Mouse (Mus musculus) liver, embryonic 14.5 days (tissue): ENCODE measurements around the gene Fcgr1. TPM values are rescaled to one million over a fixed set of nuclear protein-coding genes. Genes with fewer than 3 reads are reported as not detected.
A peak's percentile ranks its signal among the peaks of the same experiment; 100 is the strongest.

Experiments used
- ATAC-seq: fragments of 200-750 bp; cut with Nextera tagmentation; 2 replicates; pipeline ENCODE4 v1.8.0; 2017; ENCODE audit warnings: moderate number of reproducible peaks, mild to moderate bottlenecking, moderate library complexity; ENCODE audit not compliant: insufficient read depth
- DNase-seq, 3 experiments: peaks; one replicate each; pipeline ENCODE4 v3.0.0-alpha.2; 2012 to 2013; ENCODE audit warnings: low read depth in 3 of 3, low spot score in 3 of 3
- H3K27ac ChIP-seq: fragments of 300-500 bp; sonication (generic); 2 replicates; pipeline ENCODE4 v1.5.1; 2014; ENCODE audit warnings: moderate library complexity, mild to moderate bottlenecking, control low read depth, inconsistent platforms
- H3K27me3 ChIP-seq: fragments of 300-500 bp; sonication (generic); 2 replicates; pipeline ENCODE4 v1.6.1; 2014; ENCODE audit warnings: mild to moderate bottlenecking, low read length, moderate library complexity; ENCODE audit not compliant: control insufficient read depth, insufficient read depth
- H3K36me3 ChIP-seq: fragments of 300-500 bp; sonication (generic); replicated peaks from 2 replicates; pipeline ENCODE4 v1.6.1; 2014; ENCODE audit warnings: low read depth; ENCODE audit not compliant: control insufficient read depth, insufficient read depth
- H3K4me1 ChIP-seq, 2 experiments: fragments of 200-500 bp in 1 of 2; fragments of 300-500 bp in 1 of 2; sonication (generic) in 1 of 2; replicated peaks; 2 replicates each; pipeline ENCODE4 v1.6.1; 2012 to 2014; ENCODE audit warnings: antibody characterized with exemption in 1 of 2, inconsistent platforms in 1 of 2, low read length in 1 of 2; ENCODE audit not compliant: control insufficient read depth in 2 of 2, insufficient read depth in 2 of 2
- H3K4me2 ChIP-seq: fragments of 300-500 bp; sonication (generic); 2 replicates; pipeline ENCODE4 v1.6.1; 2014; ENCODE audit warnings: low read depth, mild to moderate bottlenecking, control low read depth, moderate library complexity
- H3K4me3 ChIP-seq, 2 experiments: fragments of 200-500 bp in 1 of 2; fragments of 300-500 bp in 1 of 2; sonication (generic) in 1 of 2; 2 replicates each; pipeline ENCODE4 v1.5.1; 2012 to 2014; ENCODE audit warnings: low read depth in 2 of 2, low read length in 2 of 2, mild to moderate bottlenecking in 2 of 2, control low read depth in 1 of 2, inconsistent platforms in 1 of 2, moderate library complexity in 1 of 2; ENCODE audit not compliant: insufficient read depth in 1 of 2
- H3K9ac ChIP-seq: fragments of 300-500 bp; sonication (generic); replicated peaks from 2 replicates; pipeline ENCODE4 v1.6.1; 2014; ENCODE audit warnings: mild to moderate bottlenecking, control low read depth, moderate library complexity
- H3K9me3 ChIP-seq: fragments of 300-500 bp; sonication (generic); 2 replicates; pipeline ENCODE4 v1.6.1; 2016; ENCODE audit warnings: low read length, mixed read lengths; ENCODE audit not compliant: control insufficient read depth
- CTCF ChIP-seq: IDR thresholded peaks from 2 replicates; pipeline ENCODE4 v1.5.1; 2016; ENCODE audit warnings: antibody characterized with exemption, low read depth, control low read depth
- EP300 ChIP-seq: IDR thresholded peaks from 2 replicates; pipeline ENCODE4 v1.6.1; 2016; ENCODE audit warnings: antibody characterized with exemption, low read depth
- WGBS: fragments of 180-500 bp; shearing (Covaris S2); extraction: QIAGEN DNeasy Blood & Tissue Kit; methylation state at CpG from one replicate; pipeline ENCODE4 v1.1.7; 2014; ENCODE audit not compliant: insufficient replicate concordance; 5-methylcytosine and 5-hydroxymethylcytosine counted together
- polyA plus RNA-seq, 2 experiments: library from polyadenylated mRNA; depleted of rRNA in 1 of 2; stranded (reverse) in 1 of 2; unstranded in 1 of 2; fragments of >200 nt; fragmentation: Nextera tagmentation in 1 of 2; extraction: Ambion mirVana in 1 of 2; gene quantifications; 2 replicates each; pipeline versions ENCODE4 v1.2.1 to v1.2.3; 2012 to 2014

The Fcgr1 gene
- polyA plus RNA-seq, 2 experiments, result 2.8 to 5.6 TPM

DNA sequence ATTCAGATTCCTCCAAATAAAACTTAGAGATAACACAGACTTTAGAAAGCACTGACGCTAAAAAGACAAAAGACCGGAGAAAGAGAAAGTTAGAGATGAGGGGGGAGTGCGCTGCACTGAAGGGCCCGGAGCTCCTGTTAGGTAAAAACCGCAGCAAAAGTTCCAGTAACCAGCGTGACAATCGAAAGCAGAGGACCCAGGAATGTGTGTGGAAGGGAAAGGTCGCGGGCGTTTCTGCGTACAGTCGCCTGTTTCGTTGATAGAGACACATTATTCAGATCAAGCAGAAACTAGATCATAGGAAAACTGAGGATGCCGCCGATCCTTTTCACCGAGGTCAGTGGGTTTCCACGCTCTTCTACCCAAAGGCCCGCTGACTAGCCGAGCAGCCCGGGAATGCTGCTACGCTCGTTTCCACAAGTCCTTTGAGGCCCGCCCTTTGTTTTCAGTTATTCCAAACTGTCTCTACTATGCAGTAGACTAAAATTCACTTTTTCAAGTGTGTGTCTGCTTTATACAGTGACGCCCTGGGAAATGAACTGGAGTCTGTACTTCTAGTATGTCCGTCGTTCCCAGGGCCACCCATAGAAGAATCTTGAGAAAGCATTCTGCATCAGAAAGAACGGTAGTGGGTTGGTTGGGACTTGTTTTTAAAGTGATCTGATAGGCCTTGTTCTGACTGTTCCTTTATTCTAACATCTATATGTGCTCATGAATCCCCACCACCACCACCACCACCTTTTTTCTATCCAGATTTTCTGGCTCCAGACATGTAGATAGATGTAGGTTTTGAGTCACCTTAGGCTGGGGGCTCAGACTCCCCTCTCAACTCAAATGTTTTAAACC lies 30.0 kb downstream of the Fcgr1 start:
- Histone ChIP-seq H3K9ac (peak overlapping the region; percentile 100), H3K27me3 (no peaks in the 10 kb centered on the region), H3K4me3 (peak overlapping the region; percentile 54 to 63), H3K36me3 (no peaks in the 10 kb centered on the region), H3K9me3 (no peaks in the 10 kb centered on the region), H3K4me1 (peaks cover 37 to 44% of the 10 kb centered on the region in 2 experiments), H3K4me2 (peak overlapping the region; percentile 86), H3K27ac (peak overlapping the region; percentile 100)
- ATAC-seq (no peak), DNase-seq (no peak)
- WGBS, result 4% methylated on average over 27 of the region's 27 CpGs
- TF ChIP-seq CTCF (0 out of 2 replicates have a peak, but pooled peaks have one; percentile 0), EP300 (no peak)

DNA sequence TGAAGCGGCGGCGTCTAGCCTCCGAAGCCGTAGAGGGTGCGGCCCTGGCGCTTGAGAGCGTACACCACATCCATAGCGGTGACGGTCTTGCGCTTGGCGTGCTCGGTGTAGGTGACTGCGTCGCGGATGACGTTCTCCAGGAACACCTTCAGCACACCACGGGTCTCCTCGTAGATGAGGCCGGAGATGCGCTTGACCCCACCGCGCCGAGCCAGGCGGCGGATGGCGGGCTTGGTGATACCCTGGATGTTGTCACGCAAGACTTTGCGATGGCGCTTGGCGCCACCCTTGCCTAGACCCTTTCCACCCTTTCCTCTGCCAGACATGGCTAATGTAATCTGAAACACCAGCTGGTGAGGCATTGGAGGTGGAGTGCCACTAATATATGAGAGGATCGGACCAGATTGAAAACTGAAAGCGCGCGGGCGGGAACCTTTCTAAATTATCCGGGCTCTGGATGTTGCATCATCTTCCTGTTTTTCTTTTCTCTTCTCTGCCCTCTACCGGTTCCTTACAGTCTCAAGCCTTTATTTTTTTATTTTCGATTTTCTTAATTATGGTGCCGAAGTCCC lies 30.7 kb downstream of the Fcgr1 start, which contains the start of gene Hist2h4:
Gene Hist2h4, minus strand, starts transcription at position 333 of the 572 bp plus-strand sequence.
- Histone ChIP-seq H3K27me3 (no peaks in the 10 kb centered on the region), H3K4me3 (peak within 1 kb of the TSS; percentile 54 to 63), H3K4me2 (peak within 1 kb of the TSS; percentile 86), H3K9me3 (no peaks in the 10 kb centered on the region), H3K4me1 (peaks cover 36 to 42% of the 10 kb centered on the region in 2 experiments), H3K36me3 (no peaks in the 10 kb centered on the region), H3K9ac (peak within 1 kb of the TSS; percentile 100), H3K27ac (peak within 1 kb of the TSS; percentile 100)
- DNase-seq (peak; percentile 94 to 95 (median 95)), ATAC-seq (peak; percentile 87)
- TF ChIP-seq CTCF (peak; percentile 47; the same call in 1 of the 2 replicates), EP300 (peak; percentile 93)
- WGBS, result under 1% methylated on average over 40 of the region's 40 CpGs

GRCm38 (mm10) chr3:96262216-96262875 lies 31.4 kb downstream of the Fcgr1 start:
- Histone ChIP-seq H3K9ac (peak overlapping the region; percentile 100), H3K4me2 (peak overlapping the region; percentile 86), H3K36me3 (no peaks in the 10 kb centered on the region), H3K27me3 (no peaks in the 10 kb centered on the region), H3K9me3 (no peaks in the 10 kb centered on the region), H3K4me3 (peak overlapping the region; percentile 54 to 63), H3K27ac (peak overlapping the region; percentile 100), H3K4me1 (peaks cover 29 to 36% of the 10 kb centered on the region in 2 experiments)
- peak; percentile 70 for ATAC-seq
- under 1% methylated on average over 19 of the region's 19 CpGs for WGBS
- TF ChIP-seq EP300 (no peak), CTCF (no peak)
- DNase-seq, result peak; percentile 85 to 88 (median 87)

DNA sequence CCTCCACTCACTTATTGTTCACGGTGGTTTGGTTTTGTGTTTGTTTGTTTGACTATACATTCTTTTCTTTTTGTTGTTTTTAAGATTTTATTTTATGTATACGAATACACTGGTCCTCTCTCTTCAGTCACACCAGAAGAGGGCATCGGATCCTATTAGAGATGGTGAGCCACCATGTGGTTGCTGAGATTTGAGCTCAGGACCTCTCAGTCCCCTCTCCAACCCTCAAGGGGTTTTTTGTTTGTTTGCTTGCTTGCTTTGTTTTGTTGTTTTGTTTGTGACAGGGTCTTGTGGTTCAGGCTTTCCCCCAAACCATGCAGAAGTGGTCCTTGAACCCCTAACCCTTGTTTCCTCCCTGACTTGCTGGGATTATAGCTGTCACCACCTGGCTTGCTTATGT lies 32.1 kb downstream of the Fcgr1 start:
- 52% methylated on average over 3 of the region's 3 CpGs for WGBS
- no peak for TF ChIP-seq EP300
- TF ChIP-seq CTCF, result no peak
- Histone ChIP-seq H3K4me3 (peak overlapping the region; percentile 54 to 63), H3K9me3 (no peaks in the 10 kb centered on the region), H3K4me2 (peak overlapping the region; percentile 86), H3K4me1 (peaks cover 29 to 31% of the 10 kb centered on the region in 2 experiments), H3K9ac (peak overlapping the region; percentile 100), H3K27ac (peak overlapping the region; percentile 100), H3K27me3 (no peaks in the 10 kb centered on the region), H3K36me3 (no peaks in the 10 kb centered on the region)
- DNase-seq, result no peak
- ATAC-seq, result no peak
